In the genomic region with DNA sequence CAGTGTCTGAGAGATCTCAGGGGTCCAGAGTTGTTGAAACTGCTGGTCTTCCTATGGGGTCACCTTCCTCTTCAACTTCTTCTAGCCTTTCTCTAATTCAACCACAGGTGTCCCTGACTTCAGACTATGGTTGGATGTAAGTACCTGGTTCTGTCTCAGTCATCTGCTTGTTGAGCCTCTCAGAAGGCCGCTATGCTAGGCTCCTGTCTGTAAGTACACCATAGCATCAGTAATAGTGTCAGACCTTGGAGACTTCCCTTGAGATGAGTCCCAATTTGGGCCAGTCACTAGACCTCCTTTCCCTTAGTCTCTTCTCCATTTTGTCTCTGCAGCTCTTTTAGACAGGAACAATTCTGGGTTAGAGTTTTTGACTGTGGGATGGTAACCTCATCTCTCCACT, we compare ENCODE assay signal across 27 mouse cellular contexts. TPM values are rescaled to one million over a fixed set of nuclear protein-coding genes. Genes with fewer than 3 reads are reported as not detected.
DNase-seq lines count a peak whose midpoint lies in the region; ATAC-seq and TF ChIP-seq lines count a peak whose summit lies in the region.
"Had no signal": no experiment of that assay in that cellular context is flagged by ENCODE, and none has a peak within 500 bp of the region (broad histone marks: within the 10 kb centered on the region; RNA-seq: fewer than 3 reads in every experiment).

No protein-coding gene starts in this region.

- H3K27ac ChIP-seq in spleen, adult 2 months (ENCODE audit: insufficient read depth, low read length): peak overlapping the region; percentile 91
- H3K27ac ChIP-seq in bone marrow, adult 2 months (ENCODE audit: control insufficient read depth, insufficient read depth, low read depth, low read length, poor library complexity): peak overlapping the region; percentile 51; the same call in 1 of the 2 replicates
- H3K27ac ChIP-seq in hindbrain, embryonic 16.5 days (ENCODE audit: low read depth, low read length): no peak overlapping the region
- H3K27ac ChIP-seq: forebrain, embryonic 10.5 days; forebrain, embryonic 13.5 days; gastrocnemius, adult 2 months; hindbrain, embryonic 12.5 days; hindbrain, embryonic 15.5 days had no signal

- 72% methylated on average over 1 of the region's 1 CpGs for whole genome bisulfite sequencing in spleen, adult 2 months
- WGBS in bone marrow, adult 2 months: 72% methylated on average over 1 of the region's 1 CpGs
- WGBS in hindbrain, embryonic 16.5 days: 86% methylated on average over 1 of the region's 1 CpGs

- H3K9me3 ChIP-seq in hindbrain, embryonic 16.5 days (ENCODE audit: control insufficient read depth, low read length): no peaks in the 10 kb centered on the region
- H3K9me3 ChIP-seq: forebrain, embryonic 10.5 days; forebrain, embryonic 13.5 days; hindbrain, embryonic 12.5 days; hindbrain, embryonic 15.5 days had no signal

- H3K4me1 ChIP-seq in spleen, adult 2 months (ENCODE audit: control insufficient read depth, insufficient read depth, insufficient read length): peaks cover 24% of the 10 kb centered on the region
- H3K4me1 ChIP-seq in bone marrow, adult 2 months (ENCODE audit: control insufficient read depth, insufficient read depth, low read length): no peaks in the 10 kb centered on the region
- H3K4me1 ChIP-seq in hindbrain, embryonic 16.5 days (ENCODE audit: control insufficient read depth, insufficient read depth, low read depth, low read length): no peaks in the 10 kb centered on the region
- H3K4me1 ChIP-seq: forebrain, embryonic 10.5 days; forebrain, embryonic 13.5 days; hindbrain, embryonic 12.5 days; hindbrain, embryonic 15.5 days had no signal

- no peak for TF ChIP-seq POLR2A in spleen, adult 2 months (IDR thresholded peaks at IDR 0.05; ENCODE audit: low read depth, low read length)
- TF ChIP-seq POLR2A in bone marrow, adult 2 months (IDR thresholded peaks at IDR 0.05; ENCODE audit: borderline replicate concordance, control insufficient read depth, low read depth, low read length): no peak

- TF ChIP-seq CTCF in spleen, adult 2 months (IDR thresholded peaks at IDR 0.05; ENCODE audit: extremely low read depth, insufficient read depth, insufficient read length, insufficient replicate concordance): no peak
- TF ChIP-seq CTCF in bone marrow, adult 2 months (IDR thresholded peaks at IDR 0.05; ENCODE audit: control insufficient read depth, insufficient read depth, low read length): no peak

- ATAC-seq in hindbrain, embryonic 16.5 days: no peak
- no peak for ATAC-seq in inflammation-experienced regulatory T-cells, adult 6 months
- ATAC-seq: activated CD4-positive, CD25-positive, alpha-beta regulatory T cell, adult 4 months; forebrain, embryonic 13.5 days; forebrain, postnatal 0 days; intestine, embryonic 16.5 days had no signal

- no peaks in the 10 kb centered on the region for H3K27me3 ChIP-seq in spleen, adult 2 months (ENCODE audit: control insufficient read depth, insufficient read depth, low read length)
- H3K27me3 ChIP-seq in splenic B cell, adult 2 months (ENCODE audit: control insufficient read depth, insufficient read depth, low read length, poor library complexity, severe bottlenecking): no peaks in the 10 kb centered on the region
- no peaks in the 10 kb centered on the region for H3K27me3 ChIP-seq in hindbrain, embryonic 16.5 days (replicated peaks; ENCODE audit: control insufficient read depth, insufficient read depth, low read length)
- H3K27me3 ChIP-seq: forebrain, embryonic 13.5 days; hindbrain, embryonic 12.5 days; hindbrain, embryonic 15.5 days had no signal

- H3K4me3 ChIP-seq in spleen, adult 2 months (ENCODE audit: extremely low read depth, insufficient read depth, insufficient read length): peak overlapping the region; percentile 42
- H3K4me3 ChIP-seq in bone marrow, adult 2 months (replicated peaks; ENCODE audit: control insufficient read depth, low read depth, low read length): no peak overlapping the region
- no peak overlapping the region for H3K4me3 ChIP-seq in hindbrain, embryonic 16.5 days (ENCODE audit: low read length)
- H3K4me3 ChIP-seq: forebrain, embryonic 10.5 days; forebrain, embryonic 13.5 days; gastrocnemius, adult 2 months; hindbrain, embryonic 12.5 days; hindbrain, embryonic 15.5 days had no signal

- DNase-seq in spleen, adult 2 months (ENCODE audit: low read depth in 1 of 2, low spot score in 2 of 2): no peak
- DNase-seq in spleen, adult 12 weeks (ENCODE audit: low spot score): no peak
- peak; percentile 56 for DNase-seq in splenic B cell, adult 2 months (ENCODE audit: low read depth, low spot score)
- DNase-seq: adrenal gland, adult 8-10 months; adrenal gland, postnatal 25 days; cerebellum, adult 18-20 months; cerebellum, adult 9-10 months; cerebellum, postnatal 14 days; forebrain, postnatal 0 days; gastrocnemius, adult 2 months; gastrocnemius, postnatal 14 days had no signal

- no peak overlapping the region for H3K4me2 ChIP-seq in hindbrain, embryonic 16.5 days (ENCODE audit: low read length)
- H3K4me2 ChIP-seq: forebrain, embryonic 13.5 days; heart, embryonic 11.5 days; hindbrain, embryonic 12.5 days; hindbrain, embryonic 15.5 days had no signal

- H3K36me3 ChIP-seq in spleen, adult 2 months (ENCODE audit: control insufficient read depth, insufficient read depth, low read length): no peaks in the 10 kb centered on the region
- peaks cover 1% of the 10 kb centered on the region; the same call in 1 of the 2 replicates for H3K36me3 ChIP-seq in splenic B cell, adult 2 months (ENCODE audit: control insufficient read depth, insufficient read depth, low read length, poor library complexity, severe bottlenecking)
- no peaks in the 10 kb centered on the region for H3K36me3 ChIP-seq in hindbrain, embryonic 16.5 days (ENCODE audit: control insufficient read depth, insufficient read depth, low read length)
- H3K36me3 ChIP-seq: forebrain, embryonic 10.5 days; hindbrain, embryonic 12.5 days; hindbrain, embryonic 15.5 days had no signal

- no peak overlapping the region for H3K9ac ChIP-seq in hindbrain, embryonic 16.5 days (ENCODE audit: low read depth, low read length)
- H3K9ac ChIP-seq: forebrain, embryonic 13.5 days; forebrain, postnatal 0 days; hindbrain, embryonic 12.5 days; hindbrain, embryonic 15.5 days had no signal

RNA-seq across cellular contexts. Expression of a gene that starts 6.9 kb away (rescaled TPM):
- 35.9 and 38.1 TPM in 2 replicates for polyA plus RNA-seq in spleen, adult 2 months (2012; rRNA removed)
- 2.4 and 11.9 TPM in 2 replicates for polyA plus RNA-seq in bone marrow, adult 2 months (2011; ENCODE audit: insufficient read depth, insufficient read length, low replicate concordance, missing spikeins)
- polyA plus RNA-seq in hindbrain, embryonic 16.5 days (2015; fragmentation: Nextera tagmentation; extraction: Ambion mirVana): not detected in 2 replicates
- 100 to 1,000 TPM; 382 to 635 (median 544) TPM for polyA plus RNA-seq in inflammation-experienced regulatory T-cells, adult 6 months (2017; shearing (Covaris generic))
- polyA plus RNA-seq: C2C12; embryonic facial prominence, embryonic 11.5 days; embryonic facial prominence, embryonic 14.5 days; forebrain, embryonic 10.5 days; forebrain, embryonic 13.5 days; heart, embryonic 11.5 days; heart, embryonic 14.5 days; heart, postnatal 0 days; hindbrain, embryonic 12.5 days; hindbrain, embryonic 15.5 days; intestine, embryonic 16.5 days had no signal

RNA-seq across cellular contexts. Expression of a gene that starts 23.5 kb away (rescaled TPM):
- polyA plus RNA-seq in spleen, adult 2 months (2012; rRNA removed): 8.9 and 12.2 TPM in 2 replicates
- polyA plus RNA-seq in bone marrow, adult 2 months (2011; ENCODE audit: insufficient read depth, insufficient read length, low replicate concordance, missing spikeins): 9.2 and 36.3 TPM in 2 replicates
- polyA plus RNA-seq in hindbrain, embryonic 16.5 days (2015; fragmentation: Nextera tagmentation; extraction: Ambion mirVana): 2.2 and 2.5 TPM in 2 replicates
- polyA plus RNA-seq in inflammation-experienced regulatory T-cells, adult 6 months (2017; shearing (Covaris generic)): 10 to 100 TPM; 17.0 to 36.7 (median 21.0) TPM
- polyA plus RNA-seq: C2C12 had no signal

RNA-seq across cellular contexts. Expression of a gene that starts 23.6 kb away (rescaled TPM):
- polyA plus RNA-seq in spleen, adult 2 months (2012; rRNA removed): 27.9 and 34.8 TPM in 2 replicates
- 6.0 and 15.7 TPM in 2 replicates for polyA plus RNA-seq in bone marrow, adult 2 months (2011; ENCODE audit: insufficient read depth, insufficient read length, low replicate concordance, missing spikeins)
- 2.2 and 3.1 TPM in 2 replicates for polyA plus RNA-seq in hindbrain, embryonic 16.5 days (2015; fragmentation: Nextera tagmentation; extraction: Ambion mirVana)
- polyA plus RNA-seq in inflammation-experienced regulatory T-cells, adult 6 months (2017; shearing (Covaris generic)): 1,000 to 10,000 TPM; 1,170 to 1,320 (median 1,200) TPM
- polyA plus RNA-seq: C2C12 had no signal

RNA-seq across cellular contexts. Expression of a gene that starts 43.9 kb away (rescaled TPM):
- 8.6 and 10.2 TPM in 2 replicates for polyA plus RNA-seq in spleen, adult 2 months (2012; rRNA removed)
- polyA plus RNA-seq in bone marrow, adult 2 months (2011; ENCODE audit: insufficient read depth, insufficient read length, low replicate concordance, missing spikeins): 2.0 and 2.8 TPM in 2 replicates
- polyA plus RNA-seq in hindbrain, embryonic 16.5 days (2015; fragmentation: Nextera tagmentation; extraction: Ambion mirVana): not detected in 2 replicates
- polyA plus RNA-seq in inflammation-experienced regulatory T-cells, adult 6 months (2017; shearing (Covaris generic)): 1 to 10 TPM; 2.1 to 5.3 (median 3.7) TPM
- polyA plus RNA-seq: C2C12; forebrain, embryonic 13.5 days; forebrain, postnatal 0 days; frontal cortex, adult 2 months; hindbrain, embryonic 12.5 days; hindbrain, embryonic 15.5 days had no signal

RNA-seq across cellular contexts. Expression of a gene that starts 49.3 kb away (rescaled TPM):
- polyA plus RNA-seq in spleen, adult 2 months (2012; rRNA removed): 44.9 and 62.0 TPM in 2 replicates
- polyA plus RNA-seq in bone marrow, adult 2 months (2011; ENCODE audit: insufficient read depth, insufficient read length, low replicate concordance, missing spikeins): 2.3 and 9.6 TPM in 2 replicates
- polyA plus RNA-seq in hindbrain, embryonic 16.5 days (2015; fragmentation: Nextera tagmentation; extraction: Ambion mirVana): not detected in 2 replicates
- 1,000 to 10,000 TPM; 2,395 to 2,899 (median 2,705) TPM for polyA plus RNA-seq in inflammation-experienced regulatory T-cells, adult 6 months (2017; shearing (Covaris generic))
- polyA plus RNA-seq: C2C12; embryonic facial prominence, embryonic 11.5 days; forebrain, embryonic 10.5 days; forebrain, embryonic 13.5 days; forebrain, postnatal 0 days; heart, embryonic 11.5 days; heart, embryonic 14.5 days; hindbrain, embryonic 12.5 days; hindbrain, embryonic 15.5 days had no signal

Comparison
In these comparisons a context has a peak if more than half of its experiments do, and no peak if none do; other contexts are left out.
1. RNA of a gene that starts 23.6 kb away (polyA plus RNA-seq): 1,170 to 1,320 TPM in inflammation-experienced regulatory T-cells, adult 6 months; 27.9 to 34.8 TPM in spleen, adult 2 months, 6.0 to 15.7 TPM in bone marrow, adult 2 months and 2.2 to 3.1 TPM in hindbrain, embryonic 16.5 days; every median in the first group is over 10 times any median in the second.